Mouse (Mus musculus) megakaryocyte, embryonic 14.5 days (primary cell): ENCODE measurements around the gene Zcchc3. TPM values are rescaled to one million over a fixed set of nuclear protein-coding genes. Genes with fewer than 3 reads are reported as not detected.

Experiments used
- H3K27me3 ChIP-seq: replicated peaks from 2 replicates; pipeline ENCODE3; 2012; ENCODE audit warnings: inconsistent platforms
- H3K36me3 ChIP-seq: replicated peaks from 2 replicates; pipeline ENCODE3; 2012; ENCODE audit warnings: low read length, inconsistent platforms, mixed read lengths
- H3K4me1 ChIP-seq: 2 replicates; pipeline ENCODE4 v1.6.1; 2012; ENCODE audit warnings: inconsistent platforms
- H3K4me3 ChIP-seq: replicated peaks from 2 replicates; pipeline ENCODE3; 2012; ENCODE audit warnings: moderate library complexity, mild to moderate bottlenecking, inconsistent platforms
- H3K9me3 ChIP-seq: 2 replicates; pipeline ENCODE4 v1.6.1; 2012; ENCODE audit warnings: inconsistent platforms
- FLI1 ChIP-seq: IDR thresholded peaks from 2 replicates; pipeline ENCODE4 v1.6.1; 2012; ENCODE audit warnings: low read length, inconsistent platforms, mixed read lengths
- GATA1 ChIP-seq: IDR thresholded peaks from 3 replicates; pipeline ENCODE4 v1.6.1; 2012; ENCODE audit warnings: mixed read lengths, low read length, inconsistent platforms, borderline replicate concordance
- polyA plus RNA-seq: library from polyadenylated mRNA; stranded (reverse); fragments of >175 nt; gene quantifications from 2 replicates; pipeline ENCODE4 v1.2.3, GENCODE M21; 2012; ENCODE audit warnings: low replicate concordance; ENCODE audit not compliant: insufficient read depth

Gene Zcchc3
- polyA plus RNA-seq, 1 experiment = 7.9 TPM

GRCm38 (mm10) chr2:152367917-152368316 lies 46.9 kb downstream of the Zcchc3 start:
- TF ChIP-seq GATA1 (no peak), FLI1 (no peak)
- H3K4me3 ChIP-seq = no peak overlapping the region
- H3K9me3 ChIP-seq = no peaks in the 10 kb centered on the region
- H3K4me1 ChIP-seq = peaks cover 62% of the 10 kb centered on the region
- no peaks in the 10 kb centered on the region for H3K36me3 ChIP-seq
- peaks cover 33% of the 10 kb centered on the region for H3K27me3 ChIP-seq

GRCm38 (mm10) chr2:152363245-152364147 lies 51.3 kb downstream of the Zcchc3 start:
- Histone ChIP-seq H3K36me3 (peaks cover 3% of the 10 kb centered on the region), H3K9me3 (peaks cover 5% of the 10 kb centered on the region), H3K4me3 (peak overlapping the region; percentile 86), H3K4me1 (peaks cover 53% of the 10 kb centered on the region), H3K27me3 (peaks cover 12% of the 10 kb centered on the region)
- no peak for TF ChIP-seq FLI1
- TF ChIP-seq GATA1 = no peak

Other genes with a start within 250 kb of the Zcchc3 start
- 3.4 and 4.4 TPM in 2 replicates for gene Csnk2a1, start 188.2 kb downstream of the Zcchc3 start, polyA plus RNA-seq
- 6.9 and 22.2 TPM in 2 replicates for gene Tbc1d20, start 121.2 kb downstream of the Zcchc3 start, polyA plus RNA-seq
- 152 and 308 TPM in 2 replicates for gene Rbck1, start 82.4 kb downstream of the Zcchc3 start, polyA plus RNA-seq
- 26.3 and 95.5 TPM in 2 replicates for gene Trib3, start 71.0 kb downstream of the Zcchc3 start, polyA plus RNA-seq
- 1.2 TPM in 1 of 2 replicates, not detected in the other for gene Nrsn2, start 38.4 kb downstream of the Zcchc3 start, polyA plus RNA-seq
- gene Sox12, start 17.0 kb downstream of the Zcchc3 start, polyA plus RNA-seq = 7.8 and 11.7 TPM in 2 replicates
- not detected in 2 replicates for gene 6820408C15Rik, start 560 bp upstream of the Zcchc3 start, polyA plus RNA-seq
- gene Defb23, start 49.6 kb upstream of the Zcchc3 start, polyA plus RNA-seq = not detected in 2 replicates
- gene Defb20, start 62.0 kb upstream of the Zcchc3 start, polyA plus RNA-seq = not detected in 2 replicates
- not detected in 2 replicates for gene Defb22, start 75.1 kb upstream of the Zcchc3 start, polyA plus RNA-seq
- not detected in 2 replicates for gene Defb26, start 96.7 kb upstream of the Zcchc3 start, polyA plus RNA-seq
- not detected in 2 replicates for gene Defb28, start 103.2 kb upstream of the Zcchc3 start, polyA plus RNA-seq
- gene Defb29, start 125.1 kb upstream of the Zcchc3 start, polyA plus RNA-seq = not detected in 2 replicates
- not detected in 2 replicates for gene Gm17416, start 154.3 kb upstream of the Zcchc3 start, polyA plus RNA-seq
- gene Defb21, start 157.7 kb upstream of the Zcchc3 start, polyA plus RNA-seq = not detected in 2 replicates
- not detected in 2 replicates for gene Defb19, start 165.3 kb upstream of the Zcchc3 start, polyA plus RNA-seq
- gene Defb45, start 184.4 kb upstream of the Zcchc3 start, polyA plus RNA-seq = not detected in 2 replicates
- not detected in 2 replicates for gene Defb36, start 189.3 kb upstream of the Zcchc3 start, polyA plus RNA-seq
- gene Defb25, start 208.0 kb upstream of the Zcchc3 start, polyA plus RNA-seq = not detected in 2 replicates
- not detected in 2 replicates for gene Rem1, start 211.9 kb upstream of the Zcchc3 start, polyA plus RNA-seq